Mouse (Mus musculus) gastrocnemius, adult 18-20 months (tissue): ENCODE measurements around the gene Ergic1. TPM values are rescaled to one million over a fixed set of nuclear protein-coding genes. Genes with fewer than 3 reads are reported as not detected.

Source experiments
- DNase-seq: peaks from one replicate; pipeline ENCODE4 v3.0.0; 2021; ENCODE audit warnings: low spot score
- total RNA-seq, 2 experiments: library from RNA; stranded (reverse); gene quantifications; 2 replicates each; pipeline ENCODE4 v1.2.3; 2021

Gene Ergic1
- total RNA-seq, 2 experiments from 2014 or later: 44.6 to 46.5 TPM

DNA sequence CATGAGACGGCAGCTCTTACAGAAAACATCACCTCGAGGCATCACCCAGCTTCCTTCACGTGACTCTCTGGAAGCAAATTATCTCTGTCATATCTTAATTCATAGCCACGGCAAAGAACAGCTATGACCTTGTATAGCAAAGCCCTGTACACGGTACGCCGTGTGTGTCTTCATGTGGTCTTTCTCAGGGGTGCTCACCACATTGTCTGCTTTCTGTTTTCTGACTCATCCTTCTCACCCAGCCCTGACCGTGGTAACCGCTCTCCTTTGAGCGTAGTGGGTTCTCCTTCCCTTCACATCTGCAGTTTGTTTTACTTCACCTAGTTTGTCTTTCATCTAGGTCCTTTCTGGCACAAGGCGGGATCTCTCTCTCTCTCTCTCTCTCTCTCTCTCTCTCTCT is 11.0 kb downstream of the Ergic1 start:
- no peak for DNase-seq

- DNase-seq: peak; percentile 52
Measured at GRCm38 (mm10) chr17:26574118-26574517, 12.8 kb downstream of the Ergic1 start.

DNA sequence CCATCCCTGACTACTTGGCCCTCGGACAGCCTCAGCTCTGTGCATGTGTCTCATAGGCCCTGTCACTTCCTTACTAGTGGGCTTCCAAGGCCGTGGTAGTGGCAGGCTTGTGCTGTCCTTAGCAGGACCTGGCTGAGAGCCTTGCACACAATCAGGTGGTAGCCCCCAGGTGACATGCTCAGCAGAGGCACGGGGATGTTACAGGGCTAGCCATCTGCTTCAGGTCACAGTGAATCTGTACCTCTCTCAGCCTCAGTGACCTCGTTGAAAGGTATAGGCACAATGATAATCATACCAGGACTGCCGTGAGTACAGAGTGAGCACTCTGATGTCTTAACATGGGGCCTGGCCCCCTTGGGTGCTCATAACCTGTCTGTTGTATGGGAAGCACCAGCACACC is 13.4 kb downstream of the Ergic1 start:
- no peak for DNase-seq

GRCm38 (mm10) chr17:26575786-26576690 is 14.7 kb downstream of the Ergic1 start:
- DNase-seq: no peak

- DNase-seq: peak; percentile 86
Measured at GRCm38 (mm10) chr17:26576833-26577232, 15.5 kb downstream of the Ergic1 start.

DNA sequence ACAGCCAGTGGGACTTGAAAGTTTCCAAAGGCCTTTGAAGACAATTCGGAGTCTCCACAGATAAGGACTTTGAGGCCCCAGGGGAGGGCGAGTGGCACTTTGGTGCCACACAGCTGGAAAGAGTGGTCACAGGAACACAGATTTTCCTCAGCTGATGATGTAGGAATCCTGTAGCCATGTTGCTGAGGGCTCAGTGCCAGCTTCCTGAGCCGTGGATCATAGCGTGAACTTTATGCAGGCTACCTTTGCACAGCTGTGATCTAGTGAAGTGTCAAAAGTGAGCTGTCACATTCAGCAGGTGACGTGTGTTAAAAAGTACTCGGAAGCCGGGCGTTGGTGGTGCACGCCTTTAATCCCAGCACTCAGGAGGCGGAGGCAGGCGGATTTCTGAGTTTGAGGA is 16.0 kb downstream of the Ergic1 start:
- no peak for DNase-seq

DNA sequence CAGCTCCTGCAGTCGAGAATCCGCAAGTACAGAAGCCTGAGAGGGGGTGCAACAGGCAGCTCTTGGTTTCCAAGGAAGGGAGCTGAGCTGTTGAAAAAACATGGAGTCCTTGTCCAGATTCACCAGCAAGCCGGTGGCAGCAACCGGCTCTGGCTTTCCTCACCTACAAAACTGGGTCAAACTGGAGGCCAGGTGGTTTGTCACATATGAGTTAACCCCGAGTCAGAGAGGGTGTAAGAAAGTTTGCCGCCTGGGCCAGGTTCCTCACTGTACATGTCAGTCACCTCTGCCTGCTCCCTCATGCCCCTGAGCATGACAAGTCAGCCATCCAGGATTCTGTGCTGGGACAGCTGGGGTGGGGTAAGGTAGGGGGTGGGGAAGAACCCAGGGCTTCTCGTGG is 16.9 kb downstream of the Ergic1 start:
- no peak for DNase-seq

DNA sequence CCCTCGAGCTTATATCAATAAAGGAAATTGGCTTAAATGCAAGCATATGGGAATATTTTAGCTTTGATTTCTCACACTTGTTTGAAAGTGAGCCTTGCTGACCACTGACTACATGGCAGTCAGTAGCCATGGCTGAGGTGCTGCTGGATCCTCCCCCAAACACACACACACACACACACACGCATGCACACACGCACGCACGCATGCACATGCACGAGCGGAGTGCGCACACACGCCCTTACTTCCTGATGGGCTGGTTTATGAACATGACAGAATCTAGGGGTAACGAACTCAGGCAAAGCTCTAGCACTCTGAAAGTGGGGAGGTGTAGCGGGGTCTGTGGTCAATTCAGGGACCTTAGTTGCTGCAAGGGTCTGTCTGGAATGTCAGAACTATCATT is 17.5 kb downstream of the Ergic1 start:
- no peak for DNase-seq

DNA sequence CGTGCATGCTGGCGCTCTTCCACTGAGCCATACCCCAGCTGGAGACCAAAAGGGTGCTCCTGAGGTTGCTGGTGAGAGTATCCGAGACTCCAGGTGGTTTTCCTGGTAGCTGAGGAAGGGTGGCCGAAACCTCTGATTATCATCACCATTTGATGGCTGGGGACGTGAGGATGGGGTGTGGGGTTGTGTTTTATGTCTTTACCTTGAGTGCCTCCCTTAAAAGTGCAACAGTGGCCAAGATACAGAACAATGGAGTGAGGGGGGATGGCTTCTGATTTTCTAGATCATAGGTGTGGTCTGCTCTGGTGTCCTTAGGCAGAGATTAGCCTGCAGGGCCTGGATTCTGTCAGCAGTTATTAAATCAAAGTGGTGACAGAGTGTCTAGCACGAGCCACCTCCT is 18.1 kb downstream of the Ergic1 start:
- DNase-seq: no peak

DNA sequence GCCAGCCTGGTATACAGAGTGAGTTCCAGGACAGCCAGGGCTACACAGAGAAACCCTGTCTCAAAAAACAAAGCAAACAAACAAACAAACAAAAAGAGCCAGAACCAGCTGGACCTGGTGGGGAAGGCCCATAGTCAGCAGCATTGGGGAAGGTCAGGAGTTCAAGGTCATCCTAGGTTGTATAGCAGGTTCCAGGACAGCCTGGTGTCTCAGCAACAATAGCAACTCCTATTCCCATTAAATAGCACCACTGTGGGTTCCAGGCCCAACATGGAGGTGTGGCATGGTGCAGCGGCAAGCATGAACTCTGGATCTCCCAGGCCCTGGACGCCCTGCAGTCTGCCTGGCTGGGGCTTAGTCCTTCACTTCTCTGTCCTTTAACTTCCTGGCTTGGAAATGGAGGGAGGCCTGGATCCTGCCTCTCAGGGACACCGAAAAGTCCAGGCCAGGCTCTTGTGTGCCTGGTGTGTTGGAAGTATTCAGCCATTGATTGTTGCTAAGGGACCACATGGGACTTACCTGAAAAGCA is 19.6 kb downstream of the Ergic1 start:
- no peak for DNase-seq

GRCm38 (mm10) chr17:26582297-26582696 is 21.0 kb downstream of the Ergic1 start:
- peak; percentile 55 for DNase-seq

- no peak for DNase-seq
Measured at GRCm38 (mm10) chr17:26583056-26583455, 21.8 kb downstream of the Ergic1 start.

GRCm38 (mm10) chr17:26583606-26584005 is 22.3 kb downstream of the Ergic1 start:
- no peak for DNase-seq

DNA sequence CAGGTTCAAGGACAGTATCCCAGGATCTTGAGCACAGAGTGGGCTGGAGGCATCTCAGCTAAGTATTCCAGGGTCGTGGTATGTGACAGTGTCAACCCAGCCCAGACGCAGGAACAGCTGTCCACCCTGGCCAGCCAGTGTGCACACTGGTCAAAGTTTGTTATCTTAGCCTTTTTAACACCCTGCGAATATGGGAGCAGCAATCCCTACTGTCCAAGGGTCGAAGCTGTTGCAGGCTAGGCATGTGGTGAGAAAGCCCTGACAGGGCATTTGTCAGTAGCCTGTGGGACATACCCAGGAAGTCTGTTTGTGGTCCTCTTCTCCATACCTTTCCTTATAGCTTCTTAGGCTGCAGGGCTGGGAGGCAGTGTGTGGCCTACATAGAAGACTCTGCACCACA is 22.8 kb downstream of the Ergic1 start:
- no peak for DNase-seq

GRCm38 (mm10) chr17:26584558-26585136 is 23.4 kb downstream of the Ergic1 start:
- DNase-seq: peak; percentile 83

DNA sequence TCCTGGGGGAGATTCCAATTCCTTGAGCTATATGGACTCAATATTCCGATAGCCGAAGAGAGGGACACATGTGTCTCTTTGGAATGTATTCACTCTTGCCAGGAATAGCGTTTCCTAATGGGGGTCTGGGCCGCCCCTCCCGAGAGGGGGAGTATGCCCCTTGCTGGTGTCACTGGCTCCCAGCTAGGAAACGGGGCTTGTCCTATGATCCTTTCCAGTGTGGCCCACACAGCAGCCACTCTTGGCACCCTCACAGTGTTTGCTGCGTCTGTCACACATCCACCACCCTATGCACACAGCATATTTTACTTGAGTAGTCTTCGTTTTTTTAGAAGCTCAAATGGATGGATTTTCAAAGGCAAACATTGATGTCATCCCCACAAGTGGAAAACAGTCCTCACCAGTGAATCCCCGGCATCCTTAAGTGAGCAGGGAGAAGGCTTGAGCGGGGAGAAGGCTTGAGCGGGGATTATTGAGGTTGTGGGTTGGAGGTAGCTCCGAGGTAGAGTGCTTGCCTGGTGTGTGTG is 26.7 kb downstream of the Ergic1 start:
- no peak for DNase-seq

DNA sequence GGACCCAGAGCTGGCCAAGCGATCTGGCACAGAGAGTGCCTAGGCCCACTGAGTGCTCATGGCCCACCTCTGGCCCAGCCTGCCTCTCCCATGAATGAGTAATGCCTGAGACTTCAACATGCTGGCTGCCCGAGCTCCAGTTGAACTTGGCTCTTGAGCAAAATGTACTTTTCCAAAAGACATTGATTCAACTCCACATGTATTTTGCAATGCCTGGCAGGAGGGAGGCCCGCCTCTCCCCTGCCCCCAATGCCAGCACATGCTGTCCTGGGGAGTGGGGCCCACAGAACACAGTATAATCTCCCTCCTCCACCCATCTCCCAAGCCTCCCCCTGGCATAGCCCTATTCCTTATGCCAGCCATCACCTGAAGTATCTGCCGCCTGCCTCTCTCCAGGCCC is 31.2 kb downstream of the Ergic1 start:
- peak; percentile 86 for DNase-seq

GRCm38 (mm10) chr17:26593199-26593598 is 31.9 kb downstream of the Ergic1 start:
- DNase-seq: no peak

DNA sequence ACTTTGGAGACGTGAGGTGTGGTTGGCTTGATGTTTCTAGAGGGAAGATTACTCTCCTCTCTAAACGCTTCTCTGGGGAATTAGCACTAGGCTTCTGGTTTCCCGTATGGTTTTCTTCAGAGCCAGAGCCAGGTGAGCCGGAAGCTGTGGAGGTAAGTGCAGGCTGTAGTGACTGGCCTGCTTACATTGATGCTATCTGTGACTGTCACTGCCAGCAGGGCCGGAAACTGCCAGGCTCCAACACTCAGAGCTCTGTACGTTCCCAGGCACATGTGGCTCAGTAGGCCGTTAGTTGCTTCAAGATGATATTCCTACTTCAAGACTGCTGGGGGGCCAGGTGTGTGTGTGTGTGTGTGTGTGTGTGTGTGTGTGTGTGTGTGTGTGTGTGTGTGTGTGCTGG is 32.9 kb downstream of the Ergic1 start:
- DNase-seq: no peak

DNA sequence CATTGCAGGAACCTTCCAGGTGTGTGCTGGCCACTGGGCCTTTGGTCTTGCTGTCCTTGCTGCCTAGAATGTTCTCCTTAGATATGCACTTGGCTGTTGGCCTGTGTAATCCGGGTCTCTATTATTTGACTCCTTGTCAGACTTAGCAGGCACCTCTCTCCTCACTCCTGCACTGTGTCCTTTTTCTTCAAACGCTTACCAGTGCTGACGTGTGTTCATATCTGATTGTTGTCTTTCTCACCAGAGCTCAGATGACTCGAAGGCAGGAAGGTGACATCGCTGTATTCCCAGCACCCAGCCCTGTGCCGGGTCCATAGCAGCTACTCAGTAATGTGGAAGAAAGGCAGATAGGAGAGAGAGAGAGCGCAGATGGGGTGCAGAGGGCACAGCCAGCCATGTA is 33.7 kb downstream of the Ergic1 start:
- no peak for DNase-seq

- no peak for DNase-seq
Measured at GRCm38 (mm10) chr17:26595448-26596167, 34.3 kb downstream of the Ergic1 start.

DNA sequence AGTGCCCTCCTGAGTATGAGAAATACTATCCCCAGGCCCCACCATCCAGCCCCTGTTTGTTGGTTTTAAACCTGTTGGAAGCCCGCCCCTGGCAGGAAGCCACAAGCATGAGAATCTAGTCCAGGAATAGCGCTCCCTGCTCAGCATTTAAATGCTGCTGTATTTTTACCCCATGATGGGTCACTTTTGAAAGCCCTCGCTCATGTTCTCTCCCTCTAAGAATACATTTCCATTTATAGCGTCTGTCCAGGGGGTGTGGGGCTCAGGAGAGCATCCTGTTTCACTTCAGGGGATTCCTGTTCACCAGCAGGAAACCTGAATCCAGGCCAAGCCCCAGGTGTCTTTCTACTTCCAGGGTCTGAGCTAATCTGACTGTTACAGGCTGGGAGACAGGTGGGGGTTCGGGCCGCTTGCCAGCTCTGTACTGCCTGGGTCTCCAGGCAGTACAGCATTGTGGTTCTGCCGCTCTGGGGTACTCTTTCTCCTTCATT is 34.9 kb downstream of the Ergic1 start:
- peak; percentile 93 for DNase-seq
